Mouse (Mus musculus) myocyte (in vitro differentiated cells): ENCODE results near the gene Disp1. TPM values are rescaled to one million over a fixed set of nuclear protein-coding genes. Genes with fewer than 3 reads are reported as not detected.

Source experiments
- H3K27me3 ChIP-seq: one replicate; pipeline ENCODE4 v1.6.1; 2011; ENCODE audit not compliant: control insufficient read depth, insufficient read depth, insufficient read length
- H3K36me3 ChIP-seq: one replicate; pipeline ENCODE4 v1.6.1; 2011; ENCODE audit not compliant: control insufficient read depth, insufficient read depth
- H3K4me2 ChIP-seq: one replicate; pipeline ENCODE4 v1.6.1; 2011; ENCODE audit warnings: low read depth, control low read depth
- H3K4me3 ChIP-seq: one replicate; pipeline ENCODE4 v1.5.1; 2011; ENCODE audit warnings: mild to moderate bottlenecking, control low read depth, moderate library complexity
- H3K79me2 ChIP-seq: one replicate; pipeline ENCODE4 v1.6.1; 2011; ENCODE audit not compliant: control insufficient read depth, insufficient read depth
- H3ac ChIP-seq: one replicate; pipeline ENCODE4 v1.6.1; 2011; ENCODE audit not compliant: control insufficient read depth, insufficient read length
- CEBPB ChIP-seq: IDR thresholded peaks from 2 replicates; pipeline ENCODE4 v1.6.1; 2011; ENCODE audit warnings: mild to moderate bottlenecking, moderate library complexity; ENCODE audit not compliant: poor library complexity, insufficient read depth, severe bottlenecking
- E2F4 ChIP-seq: IDR thresholded peaks from one replicate; pipeline ENCODE4 v1.6.1; 2011; ENCODE audit warnings: mild to moderate bottlenecking, control low read depth, moderate library complexity; ENCODE audit not compliant: insufficient read depth
- MAX ChIP-seq: IDR thresholded peaks from one replicate; pipeline ENCODE4 v1.6.1; 2011; ENCODE audit warnings: low read depth, mild to moderate bottlenecking, control low read depth
- MYOD1 ChIP-seq, 3 experiments: IDR thresholded peaks; one replicate each; pipeline ENCODE4 v1.6.1; 2011; ENCODE audit warnings: control low read depth in 2 of 3, low read depth in 2 of 3, mild to moderate bottlenecking in 2 of 3, moderate library complexity in 1 of 3; ENCODE audit not compliant: insufficient read length in 2 of 3, control insufficient read depth in 1 of 3
- MYOG ChIP-seq, 3 experiments: IDR thresholded peaks; one replicate each; pipeline ENCODE4 v1.6.1; 2011; ENCODE audit warnings: control low read depth in 2 of 3, low read depth in 2 of 3, mild to moderate bottlenecking in 2 of 3; ENCODE audit not compliant: insufficient read length in 2 of 3, control insufficient read depth in 1 of 3, insufficient read depth in 1 of 3
- POLR2A ChIP-seq: IDR thresholded peaks from one replicate; pipeline ENCODE4 v1.6.1; 2011; ENCODE audit warnings: low read depth, mild to moderate bottlenecking, control low read depth, moderate library complexity; ENCODE audit not compliant: insufficient read length
- POLR2AphosphoS2 ChIP-seq: IDR thresholded peaks from one replicate; pipeline ENCODE4 v1.6.1; 2011; ENCODE audit warnings: low read depth, control low read depth; ENCODE audit not compliant: insufficient read length
- REST ChIP-seq: IDR thresholded peaks from one replicate; pipeline ENCODE4 v1.6.1; 2011; ENCODE audit warnings: mild to moderate bottlenecking, control low read depth, moderate library complexity; ENCODE audit not compliant: insufficient read depth, insufficient read length
- SRF ChIP-seq: IDR thresholded peaks from one replicate; pipeline ENCODE4 v1.6.1; 2011; ENCODE audit warnings: low read depth; ENCODE audit not compliant: control insufficient read depth, insufficient read length
- TCF12 ChIP-seq: IDR thresholded peaks from one replicate; pipeline ENCODE4 v1.6.1; 2011; ENCODE audit warnings: mild to moderate bottlenecking, control low read depth; ENCODE audit not compliant: poor library complexity, insufficient read depth, severe bottlenecking
- TCF3 ChIP-seq: IDR thresholded peaks from one replicate; pipeline ENCODE4 v1.6.1; 2011; ENCODE audit warnings: low read depth, control low read depth; ENCODE audit not compliant: insufficient read length
- USF1 ChIP-seq: IDR thresholded peaks from one replicate; pipeline ENCODE4 v1.6.1; 2011; ENCODE audit warnings: low read depth, mild to moderate bottlenecking, control low read depth, moderate library complexity
- polyA plus RNA-seq: library from polyadenylated mRNA; unstranded; fragments of >200 nt; fragmentation: generic; extraction: Trizol; gene quantifications from one replicate; pipeline ENCODE4 v1.2.1, GENCODE M21; 2012; ENCODE audit warnings: missing spikeins

The Disp1 gene
- polyA plus RNA-seq, 1 experiment, result 23.5 TPM

GRCm38 (mm10) chr1:183047913-183048523 is 173.3 kb downstream of the Disp1 start:
- H3K4me2 ChIP-seq, result peak overlapping the region; percentile 31
- H3ac ChIP-seq, result no peak overlapping the region
- no peaks in the 10 kb centered on the region for H3K27me3 ChIP-seq
- H3K4me3 ChIP-seq, result no peak overlapping the region
- H3K36me3 ChIP-seq, result no peaks in the 10 kb centered on the region
- H3K79me2 ChIP-seq, result no peaks in the 10 kb centered on the region
- TF ChIP-seq E2F4, result no peak
- TF ChIP-seq POLR2AphosphoS2, result no peak
- TF ChIP-seq TCF12, result no peak
- no peak for TF ChIP-seq CEBPB
- no peak for TF ChIP-seq SRF

- peak overlapping the region; percentile 31 for H3K4me2 ChIP-seq
- H3K79me2 ChIP-seq, result no peaks in the 10 kb centered on the region
- H3ac ChIP-seq, result no peak overlapping the region
- no peak overlapping the region for H3K4me3 ChIP-seq
- TF ChIP-seq TCF12 (no peak), CEBPB (peak; percentile 65)
- no peaks in the 10 kb centered on the region for H3K27me3 ChIP-seq
- H3K36me3 ChIP-seq, result no peaks in the 10 kb centered on the region
Observed at GRCm38 (mm10) chr1:183047191-183047912, 174.0 kb downstream of the Disp1 start.

GRCm38 (mm10) chr1:183046081-183046480 is 175.2 kb downstream of the Disp1 start:
- Histone ChIP-seq H3K4me2 (no peak overlapping the region), H3K4me3 (no peak overlapping the region), H3ac (no peak overlapping the region), H3K79me2 (no peaks in the 10 kb centered on the region), H3K36me3 (no peaks in the 10 kb centered on the region), H3K27me3 (no peaks in the 10 kb centered on the region)
- TF ChIP-seq POLR2AphosphoS2 (no peak), MYOG (IDR thresholded peaks at IDR 0.05; ENCODE audit: control insufficient read depth in 1 of 3, insufficient read depth in 1 of 3, insufficient read length in 2 of 3, low read depth in 2 of 3) (no peak), TCF3 (no peak), MAX (no peak), TCF12 (no peak), REST (no peak), MYOD1 (IDR thresholded peaks at IDR 0.05; ENCODE audit: control insufficient read depth in 1 of 3, insufficient read length in 2 of 3, low read depth in 2 of 3) (no peak), E2F4 (no peak), USF1 (no peak), SRF (no peak), CEBPB (no peak), POLR2A (no peak)

GRCm38 (mm10) chr1:183043161-183043812 is 178.0 kb downstream of the Disp1 start:
- H3ac ChIP-seq, result no peak overlapping the region
- no peaks in the 10 kb centered on the region for H3K36me3 ChIP-seq
- H3K4me2 ChIP-seq, result peak overlapping the region; percentile 29
- peak in 1 of 3 experiments; percentile 9 for TF ChIP-seq MYOG (IDR thresholded peaks at IDR 0.05; ENCODE audit: control insufficient read depth in 1 of 3, insufficient read depth in 1 of 3, insufficient read length in 2 of 3, low read depth in 2 of 3)
- no peak for TF ChIP-seq CEBPB
- no peak for TF ChIP-seq POLR2AphosphoS2
- peak in 1 of 3 experiments; percentile 22 for TF ChIP-seq MYOD1 (IDR thresholded peaks at IDR 0.05; ENCODE audit: control insufficient read depth in 1 of 3, insufficient read length in 2 of 3, low read depth in 2 of 3)
- no peaks in the 10 kb centered on the region for H3K27me3 ChIP-seq
- no peaks in the 10 kb centered on the region for H3K79me2 ChIP-seq
- H3K4me3 ChIP-seq, result no peak overlapping the region

- no peak overlapping the region for H3K4me3 ChIP-seq
- H3K36me3 ChIP-seq, result no peaks in the 10 kb centered on the region
- H3K4me2 ChIP-seq, result no peak overlapping the region
- no peak overlapping the region for H3ac ChIP-seq
- H3K27me3 ChIP-seq, result no peaks in the 10 kb centered on the region
- H3K79me2 ChIP-seq, result no peaks in the 10 kb centered on the region
- no peak for TF ChIP-seq TCF3
- no peak for TF ChIP-seq SRF
- no peak for TF ChIP-seq E2F4
- TF ChIP-seq USF1, result no peak
Observed at GRCm38 (mm10) chr1:183041703-183042102, 179.6 kb downstream of the Disp1 start.
